Mouse (Mus musculus) MEL (cell line): ENCODE measurements around the gene Trp73. TPM values are rescaled to one million over a fixed set of nuclear protein-coding genes. Genes with fewer than 3 reads are reported as not detected.

Experiments
- DNase-seq: peaks from one replicate; pipeline ENCODE4 v3.0.0; 2011; ENCODE audit warnings: low read depth, low spot score
- H3K27ac ChIP-seq: 2 replicates; pipeline ENCODE4 v1.5.1; 2012; ENCODE audit warnings: low read depth, mild to moderate bottlenecking, control low read depth, low read length, moderate library complexity; ENCODE audit not compliant: control insufficient read depth
- H3K27me3 ChIP-seq, 2 experiments: fragments of 150-350 bp in 1 of 2; sonication (generic) in 1 of 2; 2 replicates each; pipeline ENCODE4 v1.6.1; 2012; ENCODE audit warnings: low read length in 2 of 2, mild to moderate bottlenecking in 2 of 2, improper control_type of control experiment in 1 of 2, moderate library complexity in 1 of 2; ENCODE audit not compliant: insufficient read depth in 2 of 2, control insufficient read depth in 1 of 2
- H3K36me3 ChIP-seq, 2 experiments: 2 replicates each; pipeline ENCODE4 v1.6.1; 2012 to 2014; ENCODE audit warnings: low read length in 2 of 2, improper control_type of control experiment in 1 of 2, inconsistent platforms in 1 of 2, mild to moderate bottlenecking in 1 of 2; ENCODE audit not compliant: insufficient read depth in 2 of 2, control insufficient read depth in 1 of 2
- H3K4me1 ChIP-seq, 2 experiments: fragments of 150-350 bp in 1 of 2; sonication (generic) in 1 of 2; 2 replicates each; pipeline ENCODE4 v1.6.1; 2012; ENCODE audit warnings: low read length in 2 of 2, improper control_type of control experiment in 1 of 2, mild to moderate bottlenecking in 1 of 2; ENCODE audit not compliant: insufficient read depth in 2 of 2, control insufficient read depth in 1 of 2
- H3K4me3 ChIP-seq, 2 experiments: fragments of 150-350 bp in 1 of 2; sonication (generic) in 1 of 2; 2 replicates each; pipeline ENCODE4 v1.5.1; 2012; ENCODE audit warnings: low read depth in 2 of 2, low read length in 2 of 2, mild to moderate bottlenecking in 2 of 2, moderate library complexity in 2 of 2, control low read depth in 1 of 2, improper control_type of control experiment in 1 of 2; ENCODE audit not compliant: control insufficient read depth in 1 of 2, insufficient read depth in 1 of 2
- H3K79me2 ChIP-seq: 2 replicates; pipeline ENCODE4 v1.6.1; 2012; ENCODE audit warnings: mild to moderate bottlenecking, low read length, moderate library complexity; ENCODE audit not compliant: control insufficient read depth, poor library complexity, insufficient read depth
- H3K9ac ChIP-seq: 2 replicates; pipeline ENCODE4 v1.6.1; 2012; ENCODE audit warnings: low read depth, mild to moderate bottlenecking, control low read depth, low read length, moderate library complexity; ENCODE audit not compliant: control insufficient read depth, poor library complexity, severe bottlenecking
- H3K9me3 ChIP-seq: fragments of 150-350 bp; sonication (generic); replicated peaks from 2 replicates; pipeline ENCODE4 v1.6.1; 2012; ENCODE audit warnings: mild to moderate bottlenecking, low read length, improper control_type of control experiment, moderate library complexity; ENCODE audit not compliant: insufficient read depth
- CHD1 ChIP-seq: IDR thresholded peaks from 2 replicates; pipeline ENCODE4 v1.6.1; 2012; ENCODE audit warnings: low read depth, mild to moderate bottlenecking, inconsistent platforms, low read length, improper control_type of control experiment
- CHD2 ChIP-seq: IDR thresholded peaks from 2 replicates; pipeline ENCODE4 v1.6.1; 2011; ENCODE audit warnings: low read length, improper control_type of control experiment
- CTCF ChIP-seq, 3 experiments: IDR thresholded peaks in 2 of 3; conservative IDR thresholded peaks in 1 of 3; 2 replicates each; pipeline ENCODE4 v1.5.1; 2011 to 2012; ENCODE audit warnings: low read length in 3 of 3, low read depth in 2 of 3, mild to moderate bottlenecking in 2 of 3, improper control_type of control experiment in 1 of 3, inconsistent platforms in 1 of 3, mixed read lengths in 1 of 3, moderate library complexity in 1 of 3; ENCODE audit not compliant: control insufficient read depth in 1 of 3, insufficient read depth in 1 of 3, poor library complexity in 1 of 3, severe bottlenecking in 1 of 3
- ELF1 ChIP-seq: IDR thresholded peaks from 2 replicates; pipeline ENCODE4 v1.6.1; 2014; ENCODE audit warnings: low read depth, mild to moderate bottlenecking, inconsistent platforms, low read length, improper control_type of control experiment, moderate library complexity
- ETS1 ChIP-seq: IDR thresholded peaks from 2 replicates; pipeline ENCODE4 v1.6.1; 2012; ENCODE audit warnings: low read depth, mild to moderate bottlenecking, inconsistent platforms, low read length, improper control_type of control experiment, moderate library complexity
- GABPA ChIP-seq: IDR thresholded peaks from 2 replicates; pipeline ENCODE4 v1.6.1; 2012; ENCODE audit warnings: low read depth, mild to moderate bottlenecking, inconsistent platforms, low read length, improper control_type of control experiment, moderate library complexity
- MAFK ChIP-seq: IDR thresholded peaks from 2 replicates; pipeline ENCODE4 v1.6.1; 2011; ENCODE audit warnings: low read depth, mild to moderate bottlenecking, low read length, improper control_type of control experiment, borderline replicate concordance
- NELFE ChIP-seq: IDR thresholded peaks from 2 replicates; pipeline ENCODE4 v1.6.1; 2011; ENCODE audit warnings: low read depth, low read length, improper control_type of control experiment
- NRF1 ChIP-seq: IDR thresholded peaks from 2 replicates; pipeline ENCODE4 v1.6.1; 2014; ENCODE audit warnings: low read depth, mild to moderate bottlenecking, inconsistent platforms, low read length, improper control_type of control experiment, moderate library complexity; ENCODE audit not compliant: poor library complexity, insufficient read depth, severe bottlenecking
- RCOR1 ChIP-seq: IDR thresholded peaks from 2 replicates; pipeline ENCODE4 v1.6.1; 2012; ENCODE audit warnings: low read depth, mild to moderate bottlenecking, inconsistent platforms, low read length, improper control_type of control experiment
- TBP ChIP-seq: IDR thresholded peaks from 2 replicates; pipeline ENCODE4 v1.8.0; 2011; ENCODE audit warnings: low read depth, low read length, improper control_type of control experiment
- ZMIZ1 ChIP-seq: IDR thresholded peaks from 2 replicates; pipeline ENCODE4 v1.6.1; 2012; ENCODE audit warnings: low read depth, mild to moderate bottlenecking, inconsistent platforms, low read length, improper control_type of control experiment, moderate library complexity
- polyA plus RNA-seq, 2 experiments: library from polyadenylated mRNA; stranded (reverse) in 1 of 2; unstranded in 1 of 2; fragments of >175 nt in 1 of 2; fragments of >200 nt in 1 of 2; gene quantifications; 2 replicates each; pipeline versions ENCODE4 v1.2.1 to v1.2.4; 2012; ENCODE audit warnings: low replicate concordance in 2 of 2, low read depth in 1 of 2; ENCODE audit not compliant: insufficient read length in 2 of 2, insufficient read depth in 1 of 2, missing spikeins in 1 of 2
- total RNA-seq: library from RNA; depleted of rRNA; stranded (reverse); fragments of 300-350 nt; gene quantifications from 2 replicates; pipeline ENCODE4 v1.2.3, GENCODE M21; 2012

Trp73 gene
- total and polyA plus RNA-seq, 3 experiments, result 0.03 to 0.04 TPM; not detected in 1

GRCm38 (mm10) chr4:154099361-154099760 lies 40.6 kb downstream of the Trp73 start:
- Histone ChIP-seq H3K4me3 (no peak overlapping the region), H3K27me3 (no peaks in the 10 kb centered on the region), H3K79me2 (no peaks in the 10 kb centered on the region), H3K9me3 (no peaks in the 10 kb centered on the region), H3K9ac (no peak overlapping the region), H3K4me1 (no peaks in the 10 kb centered on the region), H3K27ac (no peak overlapping the region), H3K36me3 (no peaks in the 10 kb centered on the region)
- DNase-seq, result no peak
- no peak for TF ChIP-seq GABPA
- no peak for TF ChIP-seq NELFE
- TF ChIP-seq CHD1, result no peak
- TF ChIP-seq ELF1, result no peak
- TF ChIP-seq CHD2, result no peak
- TF ChIP-seq ZMIZ1, result no peak
- TF ChIP-seq NRF1, result no peak
- no peak for TF ChIP-seq MAFK
- TF ChIP-seq RCOR1, result no peak
- TF ChIP-seq ETS1, result no peak

GRCm38 (mm10) chr4:154096111-154096510 lies 43.9 kb downstream of the Trp73 start:
- DNase-seq, result no peak
- Histone ChIP-seq H3K27ac (no peak overlapping the region), H3K79me2 (no peaks in the 10 kb centered on the region), H3K4me3 (no peak overlapping the region), H3K4me1 (no peaks in the 10 kb centered on the region)
- TF ChIP-seq TBP, result no peak
- TF ChIP-seq, all 39 proteins: peak for 0
- no peaks in the 10 kb centered on the region for H3K27me3 ChIP-seq
- no peaks in the 10 kb centered on the region for H3K9me3 ChIP-seq
- no peaks in the 10 kb centered on the region for H3K36me3 ChIP-seq
- H3K9ac ChIP-seq, result no peak overlapping the region

GRCm38 (mm10) chr4:154093210-154093609 lies 46.8 kb downstream of the Trp73 start:
- Histone ChIP-seq H3K9me3 (no peaks in the 10 kb centered on the region), H3K36me3 (no peaks in the 10 kb centered on the region)
- no peak for DNase-seq

More at GRCm38 (mm10) chr4:154093210-154093609, 46.8 kb downstream of the Trp73 start:
- no peak for TF ChIP-seq ETS1
- TF ChIP-seq CTCF (IDR thresholded peaks at IDR 0.05 in 2 of 3, conservative IDR thresholded peaks at IDR 0.05 in 1 of 3; ENCODE audit: control insufficient read depth in 1 of 3, insufficient read depth in 1 of 3, low read depth in 2 of 3, low read length in 3 of 3, poor library complexity in 1 of 3, severe bottlenecking in 1 of 3), result peak; percentile 11 to 38 (median 13); a peak in 3 of 6 replicates
- no peak overlapping the region for H3K4me3 ChIP-seq
- H3K79me2 ChIP-seq, result no peaks in the 10 kb centered on the region
- H3K27me3 ChIP-seq, result no peaks in the 10 kb centered on the region
- H3K4me1 ChIP-seq, result no peaks in the 10 kb centered on the region
- no peak overlapping the region for H3K9ac ChIP-seq
- H3K27ac ChIP-seq, result no peak overlapping the region
